Mouse (Mus musculus) E14TG2a.4 (cell line): ENCODE measurements at regions not wholly inside any gene's neighbourhood (a gene's known extent, or its start where the extent isn't known, plus 50 kb on each side); places are given as distances from the start of the nearest gene placed in this dataset.

Source experiments
- CTCF ChIP-seq: conservative IDR thresholded peaks from 2 replicates; pipeline ENCODE4 v1.5.1; 2014; ENCODE audit warnings: low read length
- NANOG ChIP-seq: IDR thresholded peaks from 2 replicates; pipeline ENCODE4 v1.6.1; 2014; ENCODE audit warnings: borderline replicate concordance, low read length, mixed read lengths
- POU5F1 ChIP-seq: IDR thresholded peaks from 2 replicates; pipeline ENCODE4 v1.6.1; 2014; ENCODE audit warnings: low read length, borderline replicate concordance

- no peak for TF ChIP-seq CTCF
- TF ChIP-seq NANOG: no peak
- no peak for TF ChIP-seq POU5F1
Observed at GRCm38 (mm10) chr4:78785378-78785774, 573.6 kb upstream of the Ptprd start.
